Mouse (Mus musculus): ENCODE data around the gene Bbs4. TPM values are rescaled to one million over a fixed set of nuclear protein-coding genes. Genes with fewer than 3 reads are reported as not detected.
"Not testable (repeated sequence)": the region's sequence is repeated elsewhere in the genome, so short reads cannot be mapped to it uniquely, and the experiment has no call there.

Bbs4 gene
- polyA plus RNA-seq, 1 experiment from 2014 or later, result 12.3 TPM

DNA sequence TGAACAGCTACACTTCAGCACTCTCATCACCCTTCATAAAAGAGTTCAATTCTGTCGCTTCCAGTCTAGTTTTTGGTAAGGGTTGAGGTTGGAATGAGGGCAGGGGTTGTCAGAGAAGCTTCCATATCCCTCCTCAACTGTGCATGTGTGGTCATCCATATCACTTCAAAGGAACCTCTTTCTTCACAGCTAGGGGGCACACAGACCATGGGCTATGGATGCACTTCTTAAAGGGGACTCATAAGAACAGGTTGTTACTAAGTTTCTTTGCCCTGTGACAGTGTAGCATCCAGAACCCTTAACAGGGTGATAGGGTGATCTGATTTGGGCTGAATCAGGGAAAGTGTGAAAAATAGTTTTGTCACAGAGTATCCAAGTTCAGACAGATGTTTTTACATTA lies 4.7 kb upstream of the Bbs4 start:
- WGBS, result 44% methylated on average over 1 of the region's 1 CpGs

DNA sequence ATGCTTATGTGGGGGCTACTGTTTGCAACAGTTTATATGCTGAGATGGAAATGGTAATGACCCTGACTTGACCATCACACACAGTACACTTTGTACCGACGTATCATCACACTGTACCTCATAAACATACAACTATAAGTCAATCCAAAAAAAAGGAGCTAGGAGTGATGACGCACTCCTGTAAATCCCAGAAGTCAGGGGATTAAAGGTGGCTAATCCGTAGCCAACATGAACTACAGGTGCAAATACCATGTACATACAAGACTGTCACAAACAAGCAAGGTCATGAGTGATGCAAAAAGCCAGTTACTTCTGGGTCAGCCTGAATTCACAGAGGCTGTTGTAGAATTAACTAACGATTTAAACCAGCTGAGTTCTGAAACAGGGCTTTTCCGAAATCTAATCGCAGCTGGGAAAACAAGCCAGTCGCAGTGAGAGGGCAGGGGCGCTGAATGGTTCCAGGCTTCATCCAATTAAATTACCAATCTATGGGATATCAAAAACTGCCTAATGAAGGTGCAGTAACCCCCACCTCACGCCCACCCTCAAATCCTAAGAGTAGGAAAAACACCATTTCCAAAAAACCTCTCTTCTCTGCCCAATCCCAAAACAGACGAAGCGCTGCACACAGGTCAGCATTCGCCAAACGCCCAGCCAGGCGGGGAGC lies 589 bp downstream of the Bbs4 start:
- peak overlapping the region; percentile 76 for H3K4me2 ChIP-seq
- no peak for DNase-seq
- peak overlapping the region; percentile 78 for H3K27ac ChIP-seq (ENCODE audit: low read depth)
- H3K4me3 ChIP-seq (ENCODE audit: low read depth, low read length), result peak overlapping the region; percentile 63
- no peaks in the 10 kb centered on the region for H3K27me3 ChIP-seq (ENCODE audit: insufficient read depth, low read length)
- TF ChIP-seq CTCF (IDR thresholded peaks at IDR 0.05; ENCODE audit: low read depth), result no peak
- H3K9me3 ChIP-seq (ENCODE audit: low read depth, low read length), result no peaks in the 10 kb centered on the region
- WGBS, result 8% methylated on average over 15 of the region's 15 CpGs
- no peaks in the 10 kb centered on the region for H3K36me3 ChIP-seq (ENCODE audit: insufficient read depth)
- no peaks in the 10 kb centered on the region; the same call in 1 of the 2 replicates for H3K4me1 ChIP-seq (ENCODE audit: insufficient read depth)
- H3K9ac ChIP-seq, result peak overlapping the region; percentile 57
- ATAC-seq (ENCODE audit: insufficient read depth), result peak; percentile 4; the same call in 1 of the 2 replicates

More for the DNA sequence above, 4.7 kb upstream of the Bbs4 start:
- not testable (repeated sequence) for H3K4me1 ChIP-seq (ENCODE audit: insufficient read depth); DNase-seq; H3K27ac ChIP-seq (ENCODE audit: low read depth); H3K9me3 ChIP-seq (ENCODE audit: low read depth, low read length); H3K36me3 ChIP-seq (ENCODE audit: insufficient read depth); ATAC-seq (ENCODE audit: insufficient read depth); H3K4me2 ChIP-seq; H3K4me3 ChIP-seq (ENCODE audit: low read depth, low read length); H3K9ac ChIP-seq; H3K27me3 ChIP-seq (ENCODE audit: insufficient read depth, low read length)
- peak; percentile 24; the same call in 1 of the 2 replicates for TF ChIP-seq CTCF (IDR thresholded peaks at IDR 0.05; ENCODE audit: low read depth)

DNA sequence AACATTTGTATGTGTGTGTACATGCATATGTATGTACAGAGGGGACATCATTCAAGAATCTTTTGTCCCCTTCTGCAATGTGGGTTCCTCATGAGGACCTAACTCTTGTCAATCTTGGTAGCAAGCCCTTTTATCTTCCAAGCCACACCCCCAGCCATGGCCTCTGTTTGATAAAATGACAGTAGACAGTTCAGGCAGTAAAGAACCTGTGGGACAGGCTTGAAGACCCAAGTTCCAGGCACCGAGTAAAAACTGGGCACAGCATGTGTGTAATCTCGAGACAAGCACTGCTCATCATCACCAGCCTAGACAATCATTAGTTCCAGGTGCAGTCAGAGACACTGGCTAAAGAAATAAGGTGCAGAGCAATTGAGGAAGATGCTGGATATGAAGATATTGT lies 7.1 kb downstream of the Bbs4 start:
- no peaks in the 10 kb centered on the region for H3K36me3 ChIP-seq (ENCODE audit: insufficient read depth)
- H3K4me2 ChIP-seq, result no peak overlapping the region
- H3K9me3 ChIP-seq (ENCODE audit: low read depth, low read length), result no peaks in the 10 kb centered on the region
- ATAC-seq (ENCODE audit: insufficient read depth), result no peak
- H3K27ac ChIP-seq (ENCODE audit: low read depth), result no peak overlapping the region
- WGBS, result 58% methylated on average over 2 of the region's 2 CpGs
- no peaks in the 10 kb centered on the region for H3K4me1 ChIP-seq (ENCODE audit: insufficient read depth)
- DNase-seq, result no peak
- no peak for TF ChIP-seq CTCF (IDR thresholded peaks at IDR 0.05; ENCODE audit: low read depth)
- H3K9ac ChIP-seq, result no peak overlapping the region
- H3K27me3 ChIP-seq (ENCODE audit: insufficient read depth, low read length), result no peaks in the 10 kb centered on the region
- no peak overlapping the region for H3K4me3 ChIP-seq (ENCODE audit: low read depth, low read length)

DNA sequence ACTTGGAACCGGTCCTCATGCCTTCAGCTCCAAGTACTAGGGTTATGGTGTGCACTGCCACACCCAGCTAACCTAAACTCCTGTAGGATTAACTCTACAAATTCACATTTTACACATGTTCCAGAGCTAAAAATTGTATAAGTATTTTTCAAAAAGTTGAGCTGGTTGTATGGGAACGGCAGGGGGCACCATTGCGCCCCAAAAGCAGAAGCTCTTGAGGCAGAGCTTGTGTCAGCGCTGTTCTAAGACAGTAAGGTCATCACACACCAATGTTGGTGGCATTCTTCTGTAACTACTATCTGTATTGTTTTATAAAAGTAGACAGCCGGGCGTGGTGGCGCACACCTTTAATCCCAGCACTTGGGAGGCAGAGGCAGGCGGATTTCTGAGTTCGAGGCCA lies 13.3 kb downstream of the Bbs4 start:
- Histone ChIP-seq H3K27me3 (ENCODE audit: insufficient read depth, low read length) (no peaks in the 10 kb centered on the region), H3K9me3 (ENCODE audit: low read depth, low read length) (no peaks in the 10 kb centered on the region), H3K4me1 (ENCODE audit: insufficient read depth) (no peaks in the 10 kb centered on the region), H3K27ac (ENCODE audit: low read depth) (no peak overlapping the region), H3K4me3 (ENCODE audit: low read depth, low read length) (no peak overlapping the region), H3K36me3 (ENCODE audit: insufficient read depth) (no peaks in the 10 kb centered on the region; the same call in 1 of the 2 replicates), H3K9ac (no peak overlapping the region), H3K4me2 (no peak overlapping the region)
- peak; percentile 58 for DNase-seq
- 86% methylated on average over 9 of the region's 9 CpGs for WGBS
- peak; percentile 53 for TF ChIP-seq CTCF (IDR thresholded peaks at IDR 0.05; ENCODE audit: low read depth)
- no peak for ATAC-seq (ENCODE audit: insufficient read depth)

DNA sequence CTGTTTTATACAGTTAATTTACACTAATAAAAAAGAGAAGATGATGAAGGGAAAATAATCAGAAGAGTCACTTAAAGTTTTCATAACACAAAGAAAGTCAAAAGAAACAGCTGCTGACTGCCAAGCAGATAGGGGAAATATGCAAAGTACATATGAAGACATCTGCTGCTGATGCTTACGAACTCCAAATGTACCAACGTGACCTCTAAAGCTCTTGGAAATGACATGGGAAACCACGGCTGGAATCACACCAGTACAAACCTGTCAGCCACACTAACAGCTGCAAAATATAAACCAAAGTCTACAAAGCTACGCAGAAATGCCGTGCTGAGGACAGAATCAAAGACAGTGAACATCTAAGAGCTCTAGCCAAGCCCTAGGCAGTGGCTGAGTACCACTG lies 14.2 kb downstream of the Bbs4 start:
- Histone ChIP-seq H3K27me3 (ENCODE audit: insufficient read depth, low read length) (no peaks in the 10 kb centered on the region), H3K27ac (ENCODE audit: low read depth) (no peak overlapping the region), H3K9me3 (ENCODE audit: low read depth, low read length) (no peaks in the 10 kb centered on the region), H3K4me2 (no peak overlapping the region), H3K36me3 (ENCODE audit: insufficient read depth) (no peaks in the 10 kb centered on the region; the same call in 1 of the 2 replicates), H3K4me3 (ENCODE audit: low read depth, low read length) (no peak overlapping the region), H3K9ac (no peak overlapping the region), H3K4me1 (ENCODE audit: insufficient read depth) (no peaks in the 10 kb centered on the region)
- DNase-seq (peak; percentile 75), ATAC-seq (ENCODE audit: insufficient read depth) (peak; percentile 69)
- WGBS, result 39% methylated on average over 5 of the region's 5 CpGs
- TF ChIP-seq CTCF (IDR thresholded peaks at IDR 0.05; ENCODE audit: low read depth), result no peak

DNA sequence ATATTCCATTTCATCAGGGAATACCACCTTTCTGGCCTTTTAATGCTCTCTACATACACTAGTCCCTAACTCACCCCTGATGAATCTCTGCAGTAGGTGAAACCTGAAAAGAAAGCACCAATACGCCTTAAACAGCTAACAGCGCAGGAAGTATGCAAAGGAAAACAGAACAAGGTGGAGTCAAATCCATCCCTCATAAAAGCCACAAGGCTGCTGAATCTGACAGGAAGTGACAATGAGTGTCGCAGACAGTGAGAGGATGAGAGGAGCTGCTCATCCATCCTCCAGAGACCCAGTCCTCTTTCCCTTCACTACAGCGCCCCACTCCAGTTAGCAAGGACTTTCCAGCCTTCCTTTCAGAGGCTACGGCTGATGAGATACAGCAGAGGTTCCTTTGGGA lies 14.9 kb downstream of the Bbs4 start:
- Histone ChIP-seq H3K9me3 (ENCODE audit: low read depth, low read length) (no peaks in the 10 kb centered on the region), H3K9ac (no peak overlapping the region), H3K4me1 (ENCODE audit: insufficient read depth) (no peaks in the 10 kb centered on the region), H3K36me3 (ENCODE audit: insufficient read depth) (no peaks in the 10 kb centered on the region; the same call in 1 of the 2 replicates), H3K4me2 (no peak overlapping the region), H3K27ac (ENCODE audit: low read depth) (peak overlapping the region; percentile 2; the same call in 1 of the 2 replicates), H3K4me3 (ENCODE audit: low read depth, low read length) (no peak overlapping the region), H3K27me3 (ENCODE audit: insufficient read depth, low read length) (no peaks in the 10 kb centered on the region)
- TF ChIP-seq CTCF (IDR thresholded peaks at IDR 0.05; ENCODE audit: low read depth), result no peak
- 55% methylated on average over 5 of the region's 5 CpGs for WGBS
- ATAC-seq (ENCODE audit: insufficient read depth) (no peak), DNase-seq (no peak)

DNA sequence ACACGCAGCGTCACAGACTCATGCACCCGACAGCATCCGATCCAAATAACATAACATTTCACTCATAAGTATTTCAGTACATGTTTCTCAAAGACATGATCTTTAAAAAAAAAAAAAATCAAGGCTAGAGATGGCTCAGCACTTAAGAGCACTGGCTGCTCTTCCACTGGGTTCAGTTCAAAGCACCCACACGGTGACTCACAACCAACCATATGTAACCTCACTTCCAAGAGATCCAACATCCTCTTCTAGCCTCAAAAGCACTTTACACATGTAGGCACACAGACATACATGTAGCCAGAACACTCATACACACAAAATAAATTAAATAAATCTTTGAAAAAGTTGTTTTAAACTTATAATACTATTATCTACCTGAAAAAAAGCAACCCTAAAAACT lies 15.4 kb downstream of the Bbs4 start:
- TF ChIP-seq CTCF (IDR thresholded peaks at IDR 0.05; ENCODE audit: low read depth), result no peak
- Histone ChIP-seq H3K4me3 (ENCODE audit: low read depth, low read length) (no peak overlapping the region), H3K27me3 (ENCODE audit: insufficient read depth, low read length) (no peaks in the 10 kb centered on the region), H3K27ac (ENCODE audit: low read depth) (no peak overlapping the region), H3K4me1 (ENCODE audit: insufficient read depth) (no peaks in the 10 kb centered on the region), H3K36me3 (ENCODE audit: insufficient read depth) (no peaks in the 10 kb centered on the region; the same call in 1 of the 2 replicates), H3K9ac (no peak overlapping the region), H3K4me2 (no peak overlapping the region), H3K9me3 (ENCODE audit: low read depth, low read length) (no peaks in the 10 kb centered on the region)
- WGBS, result 86% methylated on average over 5 of the region's 5 CpGs
- ATAC-seq (ENCODE audit: insufficient read depth) (no peak), DNase-seq (no peak)
